Mouse (Mus musculus) neural tube, postnatal 0 days (tissue): Measurements from ENCODE around the gene Olfr1445. TPM values are rescaled to one million over a fixed set of nuclear protein-coding genes. Genes with fewer than 3 reads are reported as not detected.

Experiments used
- polyA plus RNA-seq: library from polyadenylated mRNA; unstranded; fragments of >200 nt; fragmentation: Nextera tagmentation; extraction: Ambion mirVana; gene quantifications from 2 replicates; pipeline ENCODE4 v1.2.1, GENCODE M21; 2015

Olfr1445 gene
- not detected in 2 replicates for polyA plus RNA-seq

DNA sequence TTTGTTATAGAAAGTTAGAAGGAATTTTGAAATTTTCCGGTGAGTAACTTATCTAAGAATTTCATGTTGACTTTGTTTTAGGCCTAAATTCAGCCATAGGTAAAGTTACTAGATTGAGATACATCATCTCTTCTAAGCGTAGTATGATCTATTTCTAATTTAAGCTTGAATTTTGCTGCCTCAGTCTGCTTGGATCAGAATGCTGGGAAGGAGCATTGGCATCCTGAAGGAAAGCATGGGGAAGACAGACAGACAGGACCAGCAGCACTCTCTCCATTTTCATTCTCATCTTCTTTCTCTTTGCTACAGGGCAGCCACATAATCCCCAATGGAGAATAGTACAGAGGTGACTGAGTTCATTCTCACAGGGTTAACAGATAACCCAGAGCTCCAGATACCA is at the start of gene Olfr1445:
TSS of gene Olfr1445 (plus strand) at position 301 of the 400 bp plus-strand sequence.

DNA sequence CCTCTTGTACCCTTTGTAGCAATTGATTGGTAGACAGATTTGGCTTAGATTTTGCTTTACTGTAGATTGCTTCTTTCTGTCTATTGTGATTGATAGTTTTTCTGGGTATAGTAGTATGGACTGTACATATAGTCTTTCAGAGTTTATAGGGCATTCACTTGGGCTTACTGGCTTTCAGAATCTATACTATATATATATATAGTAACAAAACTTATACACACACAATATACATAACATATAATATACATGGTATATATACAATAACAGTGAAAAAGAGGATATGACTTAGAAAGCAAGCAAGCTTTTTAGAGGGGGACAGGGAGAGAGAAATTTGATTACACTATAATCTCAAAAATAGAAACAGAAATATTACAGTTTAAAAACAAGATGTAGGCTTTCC is 37.3 kb upstream of the Olfr1445 start, which contains the start of gene Gm5244:
TSS of gene Gm5244 (plus strand) at position 301 of the 400 bp plus-strand sequence.

DNA sequence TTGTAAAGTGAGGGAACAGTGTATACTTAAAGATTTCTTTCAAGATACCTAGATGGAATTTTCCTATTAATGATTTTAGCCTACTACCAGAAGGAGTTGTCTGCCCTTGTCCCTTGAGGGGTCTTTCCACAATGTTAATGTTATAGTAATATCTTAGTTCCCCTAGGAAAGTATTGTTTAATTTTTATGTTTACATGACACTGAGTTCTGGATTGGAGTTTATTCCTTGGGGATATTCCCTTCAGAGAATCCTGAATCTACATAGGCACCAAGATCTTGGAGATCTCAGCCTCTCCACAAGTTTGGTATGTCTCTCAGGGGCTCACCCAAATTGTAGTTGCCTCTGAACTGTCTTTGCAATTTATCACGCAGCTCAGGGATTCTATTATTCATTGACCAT is 26.7 kb upstream of the Olfr1445 start, which contains the start of gene Olfr1444:
TSS of gene Olfr1444 (plus strand) at position 301 of the 400 bp plus-strand sequence.

DNA sequence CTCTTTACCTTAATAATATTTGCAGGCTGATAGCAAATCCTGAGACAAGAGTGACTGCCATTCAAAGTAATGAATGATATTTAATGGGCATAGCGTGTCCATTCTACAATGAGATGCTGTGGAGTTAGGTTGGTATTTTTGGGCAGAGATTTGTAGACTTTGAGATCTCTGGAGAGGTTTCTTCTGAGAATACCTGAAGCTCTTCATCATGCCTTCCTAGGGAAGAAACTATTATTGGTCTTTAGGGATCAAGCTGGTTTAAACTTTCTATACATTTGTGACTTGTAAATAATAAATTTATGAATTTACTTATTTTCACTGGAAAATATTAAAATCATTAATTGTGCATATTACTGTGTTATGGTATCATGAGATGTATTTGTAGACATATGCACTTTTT is 9.8 kb downstream of the Olfr1445 start, which contains the start of gene Olfr1446:
TSS of gene Olfr1446 (minus strand) at position 101 of the 400 bp plus-strand sequence.

DNA sequence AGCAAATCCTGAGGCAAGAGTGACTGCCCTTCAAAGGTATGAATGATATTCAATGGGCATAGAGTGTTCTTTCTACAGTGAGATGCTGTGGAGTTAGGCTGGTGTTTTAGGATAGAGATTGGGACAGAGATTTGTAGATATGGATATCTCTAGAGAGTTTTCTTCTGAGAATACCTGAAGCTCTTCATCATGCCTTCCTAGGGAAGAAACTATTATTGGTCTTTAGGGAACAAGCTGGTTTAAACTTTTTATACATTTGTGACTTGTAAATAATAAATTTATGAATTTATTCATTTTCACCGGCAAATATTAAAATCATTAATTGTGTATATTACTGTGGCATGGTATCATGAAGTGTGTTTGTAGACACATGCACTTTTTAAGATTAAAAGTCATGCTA is 20.0 kb downstream of the Olfr1445 start, which contains the start of gene Olfr1447:
TSS of gene Olfr1447 (minus strand) at position 101 of the 400 bp plus-strand sequence.

DNA sequence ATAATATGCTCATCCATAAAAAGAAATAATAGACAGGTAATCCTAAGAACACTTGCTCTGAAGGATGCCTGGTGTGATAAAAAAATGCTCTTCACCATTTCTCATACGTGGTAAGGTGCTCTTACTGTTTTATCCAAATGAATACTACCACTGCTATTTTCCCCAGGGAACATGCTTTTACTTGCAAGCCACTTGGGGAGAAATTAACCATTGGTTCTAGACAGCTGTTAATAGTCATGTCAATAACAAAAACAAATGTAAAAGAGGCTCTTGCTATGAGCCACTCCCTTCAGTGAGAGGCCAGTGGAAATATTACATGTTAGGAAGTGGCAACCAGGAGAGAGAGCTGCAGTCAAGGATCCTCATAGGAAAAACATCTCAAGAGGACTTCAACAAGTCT is 40.7 kb downstream of the Olfr1445 start, which contains the start of gene Olfr1448:
TSS of gene Olfr1448 (minus strand) at position 101 of the 400 bp plus-strand sequence.

DNA sequence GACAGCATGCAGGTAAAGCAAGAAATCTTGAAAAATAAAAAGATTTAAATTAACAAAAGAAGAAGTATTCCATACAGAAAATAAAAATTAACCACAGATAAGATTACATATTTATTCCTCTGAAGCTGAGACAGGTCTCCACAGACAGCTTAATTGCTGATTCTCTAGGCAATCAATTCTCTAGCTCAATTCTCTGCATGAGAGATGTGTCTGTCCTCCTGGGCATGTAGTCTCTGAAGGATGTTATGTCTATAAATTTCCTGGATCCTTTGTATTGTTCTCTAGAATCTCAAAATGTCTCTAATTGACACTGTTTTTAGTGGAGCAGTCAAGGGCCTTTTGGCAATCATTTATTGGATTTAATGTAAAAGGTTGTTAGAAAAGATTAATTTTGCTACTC is 46.9 kb downstream of the Olfr1445 start, which contains the start of gene Olfr1449:
TSS of gene Olfr1449 (plus strand) at position 301 of the 400 bp plus-strand sequence.

Other genes starting within 250 kb of the Olfr1445 start
- not detected in 2 replicates for gene Olfr1442, start 213.4 kb upstream of the Olfr1445 start, polyA plus RNA-seq
- gene Olfr1443, start 205.7 kb upstream of the Olfr1445 start, polyA plus RNA-seq, result not detected in 2 replicates
- not detected in 2 replicates for gene Keg1, start 188.1 kb upstream of the Olfr1445 start, polyA plus RNA-seq
- gene Cntf, start 118.2 kb upstream of the Olfr1445 start, polyA plus RNA-seq, result 1.5 and 1.8 TPM in 2 replicates
- gene Zfp91, start 87.7 kb upstream of the Olfr1445 start, polyA plus RNA-seq, result 14.6 and 16.2 TPM in 2 replicates
- 1.3 and 1.8 TPM in 2 replicates for gene Lpxn, start 87.7 kb upstream of the Olfr1445 start, polyA plus RNA-seq
- not detected in 2 replicates for gene Gm5244, start 37.2 kb upstream of the Olfr1445 start, polyA plus RNA-seq
- not detected in 2 replicates for gene Olfr1444, start 26.6 kb upstream of the Olfr1445 start, polyA plus RNA-seq
- not detected in 2 replicates for gene Olfr1446, start 9.7 kb downstream of the Olfr1445 start, polyA plus RNA-seq
- not detected in 2 replicates for gene Olfr1447, start 19.9 kb downstream of the Olfr1445 start, polyA plus RNA-seq
- gene Olfr1448, start 40.6 kb downstream of the Olfr1445 start, polyA plus RNA-seq, result not detected in 2 replicates
- gene Olfr1449, start 47.0 kb downstream of the Olfr1445 start, polyA plus RNA-seq, result not detected in 2 replicates
- gene Olfr1450, start 66.4 kb downstream of the Olfr1445 start, polyA plus RNA-seq, result not detected in 2 replicates
- not detected in 2 replicates for gene Olfr1451, start 111.2 kb downstream of the Olfr1445 start, polyA plus RNA-seq
- gene Olfr1453, start 144.5 kb downstream of the Olfr1445 start, polyA plus RNA-seq, result not detected in 2 replicates
- not detected in 2 replicates for gene Olfr1454, start 176.8 kb downstream of the Olfr1445 start, polyA plus RNA-seq
- not detected in 2 replicates for gene Olfr1457, start 214.0 kb downstream of the Olfr1445 start, polyA plus RNA-seq
- gene Olfr1458, start 222.9 kb downstream of the Olfr1445 start, polyA plus RNA-seq, result not detected in 2 replicates